Mouse (Mus musculus): ENCODE data around the gene Nmnat1. TPM values are rescaled to one million over a fixed set of nuclear protein-coding genes. Genes with fewer than 3 reads are reported as not detected.

The Nmnat1 gene
- polyA plus RNA-seq, 1 experiment from 2014 or later, result 13.4 TPM

- Histone ChIP-seq H3K4me3 (ENCODE audit: control insufficient read depth in 1 of 2, insufficient read depth in 1 of 2, low read depth in 1 of 2, low read length in 2 of 2) (no peak overlapping the region), H3K4me1 (ENCODE audit: control insufficient read depth in 2 of 2, insufficient read depth in 2 of 2, low read length in 2 of 2) (peaks cover 27 to 41% of the 10 kb centered on the region in 2 experiments), H3K27ac (replicated peaks in 1 of 2; ENCODE audit: control insufficient read depth in 1 of 2, insufficient read depth in 1 of 2, low read depth in 2 of 2, low read length in 2 of 2) (no peak overlapping the region), H3K27me3 (ENCODE audit: control insufficient read depth, insufficient read depth, low read length) (no peaks in the 10 kb centered on the region), H3K4me2 (ENCODE audit: low read length) (no peak overlapping the region), H3K9me3 (ENCODE audit: control insufficient read depth, low read length) (no peaks in the 10 kb centered on the region), H3K36me3 (ENCODE audit: control insufficient read depth, insufficient read depth, low read length) (no peaks in the 10 kb centered on the region), H3K9ac (ENCODE audit: low read length) (no peak overlapping the region)
- WGBS, result 65% methylated on average over 10 of the region's 10 CpGs
- ATAC-seq (ENCODE audit: insufficient number of reproducible peaks, insufficient read depth, low FRiP score, low read depth), result no peak
Measured at GRCm38 (mm10) chr4:149521258-149521657, 36.3 kb upstream of the Nmnat1 start.

- Histone ChIP-seq H3K9me3 (ENCODE audit: control insufficient read depth, low read length) (no peaks in the 10 kb centered on the region), H3K27ac (replicated peaks in 1 of 2; ENCODE audit: control insufficient read depth in 1 of 2, insufficient read depth in 1 of 2, low read depth in 2 of 2, low read length in 2 of 2) (peak overlapping the region in 1 of 2 experiments; percentile 72; a peak in 1 of 4 replicates), H3K4me2 (ENCODE audit: low read length) (peak overlapping the region; percentile 95), H3K9ac (ENCODE audit: low read length) (peak overlapping the region; percentile 96), H3K36me3 (ENCODE audit: control insufficient read depth, insufficient read depth, low read length) (no peaks in the 10 kb centered on the region), H3K4me3 (ENCODE audit: control insufficient read depth in 1 of 2, insufficient read depth in 1 of 2, low read depth in 1 of 2, low read length in 2 of 2) (peak overlapping the region; percentile 54 to 89), H3K4me1 (ENCODE audit: control insufficient read depth in 2 of 2, insufficient read depth in 2 of 2, low read length in 2 of 2) (peaks cover 12 to 17% of the 10 kb centered on the region in 2 experiments), H3K27me3 (ENCODE audit: control insufficient read depth, insufficient read depth, low read length) (no peaks in the 10 kb centered on the region)
- no peak for ATAC-seq (ENCODE audit: insufficient number of reproducible peaks, insufficient read depth, low FRiP score, low read depth)
- 5% methylated on average over 42 of the region's 52 CpGs for WGBS
Measured at GRCm38 (mm10) chr4:149518351-149519220, 33.6 kb upstream of the Nmnat1 start.

GRCm38 (mm10) chr4:149517868-149518340 is 32.9 kb upstream of the Nmnat1 start, which contains the start of gene Ctnnbip1:
Gene Ctnnbip1, plus strand, starts transcription at chr4:149518236.
- peak within 1 kb of the TSS; percentile 95 for H3K4me2 ChIP-seq (ENCODE audit: low read length)
- peak; percentile 98 for ATAC-seq (ENCODE audit: insufficient number of reproducible peaks, insufficient read depth, low FRiP score, low read depth)
- under 1% methylated on average over 41 of the region's 46 CpGs for WGBS

GRCm38 (mm10) chr4:149515706-149516105 is 30.7 kb upstream of the Nmnat1 start:
- Histone ChIP-seq H3K4me2 (ENCODE audit: low read length) (no peak overlapping the region), H3K9ac (ENCODE audit: low read length) (no peak overlapping the region), H3K4me3 (ENCODE audit: control insufficient read depth in 1 of 2, insufficient read depth in 1 of 2, low read depth in 1 of 2, low read length in 2 of 2) (no peak overlapping the region), H3K4me1 (ENCODE audit: control insufficient read depth in 2 of 2, insufficient read depth in 2 of 2, low read length in 2 of 2) (peaks cover 0 to 5% of the 10 kb centered on the region in 2 experiments; a peak in 1 of 4 replicates), H3K9me3 (ENCODE audit: control insufficient read depth, low read length) (no peaks in the 10 kb centered on the region), H3K27ac (replicated peaks in 1 of 2; ENCODE audit: control insufficient read depth in 1 of 2, insufficient read depth in 1 of 2, low read depth in 2 of 2, low read length in 2 of 2) (no peak overlapping the region), H3K27me3 (ENCODE audit: control insufficient read depth, insufficient read depth, low read length) (no peaks in the 10 kb centered on the region), H3K36me3 (ENCODE audit: control insufficient read depth, insufficient read depth, low read length) (no peaks in the 10 kb centered on the region)
- 88% methylated on average over 5 of the region's 5 CpGs for whole genome bisulfite sequencing
- no peak for ATAC-seq (ENCODE audit: insufficient number of reproducible peaks, insufficient read depth, low FRiP score, low read depth)

More at GRCm38 (mm10) chr4:149517868-149518340, 32.9 kb upstream of the Nmnat1 start, which contains the start of gene Ctnnbip1:
- H3K4me3 ChIP-seq (ENCODE audit: control insufficient read depth in 1 of 2, insufficient read depth in 1 of 2, low read depth in 1 of 2, low read length in 2 of 2), result peak within 1 kb of the TSS; percentile 54 to 89
- no peaks in the 10 kb centered on the region for H3K27me3 ChIP-seq (ENCODE audit: control insufficient read depth, insufficient read depth, low read length)
- H3K4me1 ChIP-seq (ENCODE audit: control insufficient read depth in 2 of 2, insufficient read depth in 2 of 2, low read length in 2 of 2), result peaks cover 8 to 10% of the 10 kb centered on the region in 2 experiments; a peak in 3 of 4 replicates
- H3K36me3 ChIP-seq (ENCODE audit: control insufficient read depth, insufficient read depth, low read length), result no peaks in the 10 kb centered on the region
- peak within 1 kb of the TSS; percentile 96 for H3K9ac ChIP-seq (ENCODE audit: low read length)
- H3K27ac ChIP-seq (replicated peaks in 1 of 2; ENCODE audit: control insufficient read depth in 1 of 2, insufficient read depth in 1 of 2, low read depth in 2 of 2, low read length in 2 of 2), result peak within 1 kb of the TSS in 1 of 2 experiments; percentile 72; a peak in 1 of 4 replicates
- no peaks in the 10 kb centered on the region for H3K9me3 ChIP-seq (ENCODE audit: control insufficient read depth, low read length)

GRCm38 (mm10) chr4:149512072-149512471 is 27.1 kb upstream of the Nmnat1 start:
- no peak for ATAC-seq (ENCODE audit: insufficient number of reproducible peaks, insufficient read depth, low FRiP score, low read depth)
- Histone ChIP-seq H3K27ac (replicated peaks in 1 of 2; ENCODE audit: control insufficient read depth in 1 of 2, insufficient read depth in 1 of 2, low read depth in 2 of 2, low read length in 2 of 2) (no peak overlapping the region), H3K4me3 (ENCODE audit: control insufficient read depth in 1 of 2, insufficient read depth in 1 of 2, low read depth in 1 of 2, low read length in 2 of 2) (no peak overlapping the region), H3K4me2 (ENCODE audit: low read length) (no peak overlapping the region), H3K36me3 (ENCODE audit: control insufficient read depth, insufficient read depth, low read length) (no peaks in the 10 kb centered on the region), H3K4me1 (ENCODE audit: control insufficient read depth in 2 of 2, insufficient read depth in 2 of 2, low read length in 2 of 2) (no peaks in the 10 kb centered on the region), H3K9ac (ENCODE audit: low read length) (no peak overlapping the region), H3K27me3 (ENCODE audit: control insufficient read depth, insufficient read depth, low read length) (no peaks in the 10 kb centered on the region), H3K9me3 (ENCODE audit: control insufficient read depth, low read length) (no peaks in the 10 kb centered on the region)
- WGBS, result 71% methylated on average over 7 of the region's 7 CpGs

- 53% methylated on average over 6 of the region's 6 CpGs for WGBS
- H3K9me3 ChIP-seq (ENCODE audit: control insufficient read depth, low read length), result no peaks in the 10 kb centered on the region
- no peak overlapping the region for H3K27ac ChIP-seq (replicated peaks in 1 of 2; ENCODE audit: control insufficient read depth in 1 of 2, insufficient read depth in 1 of 2, low read depth in 2 of 2, low read length in 2 of 2)
- ATAC-seq (ENCODE audit: insufficient number of reproducible peaks, insufficient read depth, low FRiP score, low read depth), result no peak
- no peaks in the 10 kb centered on the region for H3K4me1 ChIP-seq (ENCODE audit: control insufficient read depth in 2 of 2, insufficient read depth in 2 of 2, low read length in 2 of 2)
- no peaks in the 10 kb centered on the region for H3K36me3 ChIP-seq (ENCODE audit: control insufficient read depth, insufficient read depth, low read length)
- H3K27me3 ChIP-seq (ENCODE audit: control insufficient read depth, insufficient read depth, low read length), result no peaks in the 10 kb centered on the region
- no peak overlapping the region for H3K9ac ChIP-seq (ENCODE audit: low read length)
- no peak overlapping the region for H3K4me3 ChIP-seq (ENCODE audit: control insufficient read depth in 1 of 2, insufficient read depth in 1 of 2, low read depth in 1 of 2, low read length in 2 of 2)
- H3K4me2 ChIP-seq (ENCODE audit: low read length), result no peak overlapping the region
Measured at GRCm38 (mm10) chr4:149511221-149511646, 26.2 kb upstream of the Nmnat1 start.

- Histone ChIP-seq H3K9ac (ENCODE audit: low read length) (no peak overlapping the region), H3K4me3 (ENCODE audit: control insufficient read depth in 1 of 2, insufficient read depth in 1 of 2, low read depth in 1 of 2, low read length in 2 of 2) (no peak overlapping the region), H3K4me1 (ENCODE audit: control insufficient read depth in 2 of 2, insufficient read depth in 2 of 2, low read length in 2 of 2) (no peaks in the 10 kb centered on the region), H3K36me3 (ENCODE audit: control insufficient read depth, insufficient read depth, low read length) (0 out of 2 replicates have a peak, but pooled peaks cover 5% of the 10 kb centered on the region), H3K27me3 (ENCODE audit: control insufficient read depth, insufficient read depth, low read length) (no peaks in the 10 kb centered on the region), H3K9me3 (ENCODE audit: control insufficient read depth, low read length) (no peaks in the 10 kb centered on the region), H3K27ac (replicated peaks in 1 of 2; ENCODE audit: control insufficient read depth in 1 of 2, insufficient read depth in 1 of 2, low read depth in 2 of 2, low read length in 2 of 2) (no peak overlapping the region), H3K4me2 (ENCODE audit: low read length) (no peak overlapping the region)
- ATAC-seq (ENCODE audit: insufficient number of reproducible peaks, insufficient read depth, low FRiP score, low read depth), result no peak
- WGBS, result 82% methylated on average over 3 of the region's 3 CpGs
Measured at GRCm38 (mm10) chr4:149506904-149507303, 21.9 kb upstream of the Nmnat1 start.

Measured in heart, embryonic 14.5 days (tissue).